Mouse (Mus musculus): ENCODE results near the gene Olfr521. TPM values are rescaled to one million over a fixed set of nuclear protein-coding genes. Genes with fewer than 3 reads are reported as not detected.
"Not testable (repeated sequence)": the region's sequence is repeated elsewhere in the genome, so short reads cannot be mapped to it uniquely, and the experiment has no call there.

Olfr521 gene
- total RNA-seq, 2 experiments from 2014 or later: not detected

- DNase-seq (ENCODE audit: extremely low spot score in 1 of 2, low spot score in 1 of 2): no peak
Measured at GRCm38 (mm10) chr7:99805340-99805739, 42.0 kb downstream of the Olfr521 start.

DNA sequence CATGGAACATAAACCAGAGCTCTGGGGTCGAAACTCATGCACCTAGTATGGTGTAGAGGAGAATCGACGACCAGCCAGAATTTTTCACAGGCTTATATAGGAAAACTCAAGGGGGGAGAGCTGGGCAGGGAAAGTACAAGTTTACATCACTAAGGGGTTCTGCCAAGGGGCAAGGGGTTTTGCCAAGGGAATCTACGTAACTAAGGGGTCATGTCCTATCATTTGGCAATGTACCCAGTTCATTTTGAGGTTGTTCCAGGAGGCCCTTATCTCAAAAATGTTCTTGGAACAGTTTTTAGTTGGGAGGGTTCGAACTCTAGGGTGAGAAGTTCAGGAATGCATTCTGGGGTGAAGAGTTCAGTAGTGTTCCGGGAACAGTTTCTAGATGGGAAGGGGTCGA is 43.7 kb downstream of the Olfr521 start:
- DNase-seq (ENCODE audit: extremely low spot score in 1 of 2, low spot score in 1 of 2): not testable (repeated sequence)

- DNase-seq (ENCODE audit: extremely low spot score in 1 of 2, low spot score in 1 of 2): no peak
Measured at GRCm38 (mm10) chr7:99810814-99811213, 47.5 kb downstream of the Olfr521 start.

DNA sequence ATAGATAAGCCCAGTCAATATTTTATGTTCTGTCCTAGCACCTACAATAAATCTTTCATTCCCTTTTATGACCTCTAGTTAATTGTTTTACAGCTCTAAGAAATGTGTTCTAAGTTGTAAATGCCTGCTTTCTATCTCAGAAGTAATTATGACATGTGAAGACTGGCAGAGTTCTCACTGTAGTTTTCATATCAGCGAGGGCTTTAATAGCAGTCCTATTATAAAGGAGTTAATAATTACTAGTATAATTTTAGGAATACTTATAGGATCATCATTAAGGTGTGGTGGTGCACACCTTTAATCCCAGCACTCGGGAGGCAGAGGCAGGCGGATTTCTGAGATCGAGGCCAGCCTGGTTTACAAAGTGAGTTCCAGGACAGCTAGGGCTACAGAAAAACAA is 48.4 kb downstream of the Olfr521 start:
- DNase-seq (ENCODE audit: extremely low spot score in 1 of 2, low spot score in 1 of 2): no peak

DNA sequence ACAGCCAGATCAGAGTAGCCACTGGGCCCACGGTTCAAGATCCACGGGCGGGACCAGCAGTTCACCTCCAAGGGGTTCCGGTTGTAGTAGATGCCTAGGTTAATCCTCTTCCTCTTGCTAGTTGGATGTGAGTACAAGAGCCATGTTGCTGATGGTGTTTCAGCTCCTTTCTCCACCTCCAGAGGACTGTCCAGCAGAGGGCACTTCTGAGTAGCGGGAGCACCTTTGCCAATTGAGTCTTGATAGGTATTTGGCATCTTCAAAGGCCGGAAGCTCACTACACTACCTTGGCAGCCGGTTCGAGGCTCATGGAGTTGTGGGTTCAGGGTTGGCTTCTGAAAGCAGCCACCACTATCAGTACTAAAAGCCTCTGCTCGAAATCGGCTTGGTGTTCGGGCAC is 50.1 kb downstream of the Olfr521 start:
- DNase-seq (ENCODE audit: extremely low spot score in 1 of 2, low spot score in 1 of 2): peak in 1 of 2 experiments; percentile 47

DNA sequence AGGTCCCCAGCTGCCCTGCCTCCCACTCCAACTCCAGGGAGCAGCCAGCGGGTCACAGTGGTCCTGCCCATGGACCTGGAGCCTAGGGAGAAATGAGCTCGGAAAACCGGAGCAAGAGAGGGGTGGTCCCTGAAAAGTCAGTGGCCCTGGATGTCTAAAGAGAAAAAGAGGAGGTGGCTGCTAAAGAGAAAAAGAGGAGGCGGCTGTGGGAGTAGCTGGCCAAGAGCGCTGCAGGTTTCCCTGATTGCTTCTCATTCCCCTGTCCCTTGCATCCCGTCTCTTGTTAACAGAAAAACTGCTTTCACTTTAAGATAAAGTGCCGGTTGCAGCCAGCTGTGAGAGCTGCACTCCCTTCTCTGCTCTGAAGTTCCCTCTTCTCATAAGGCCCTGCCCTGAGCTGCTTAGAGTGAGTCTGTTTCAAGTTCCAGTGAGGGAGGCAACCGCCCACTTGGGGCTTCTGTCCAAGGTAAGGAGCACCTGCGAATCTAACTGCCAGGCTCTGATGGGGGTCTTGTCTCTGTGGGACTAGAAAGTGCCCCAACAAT is 54.9 kb downstream of the Olfr521 start:
- not testable (repeated sequence) for DNase-seq (ENCODE audit: extremely low spot score in 1 of 2, low spot score in 1 of 2)

Other genes starting within 250 kb of the Olfr521 start
- gene Arrb1, start 228.0 kb upstream of the Olfr521 start, total RNA-seq (2021): 100 to 1,000 TPM; 135 to 152 TPM
- gene Tpbgl, start 136.4 kb upstream of the Olfr521 start, total RNA-seq (2021): 1 to 10 TPM; 6.1 TPM
- 10 to 100 TPM; 13.0 to 17.1 TPM for gene Slco2b1, start 52.2 kb upstream of the Olfr521 start, total RNA-seq (2021)
- not detected for gene Olfr520, start 33.2 kb upstream of the Olfr521 start, total RNA-seq (2021)
- gene Neu3, start 64.9 kb downstream of the Olfr521 start, total RNA-seq (2021): 1 to 10 TPM; 2.8 to 2.9 TPM
- gene Xrra1, start 95.6 kb downstream of the Olfr521 start, total RNA-seq (2021): 1 to 10 TPM in 1 of 2 experiments, under 1 TPM in 1; 0.94 to 1.1 TPM
- gene Spcs2, start 100.0 kb downstream of the Olfr521 start, total RNA-seq (2021): 100 to 1,000 TPM in 1 of 2 experiments, 10 to 100 TPM in 1; 89.9 to 104 TPM
- gene Rnf169, start 216.9 kb downstream of the Olfr521 start, total RNA-seq (2021): 10 to 100 TPM; 24.0 to 25.5 TPM
- gene Chrdl2, start 242.7 kb downstream of the Olfr521 start, total RNA-seq (2021): under 1 TPM; 0.15 to 0.38 TPM